Mouse (Mus musculus) midbrain, embryonic 16.5 days (tissue): Measurements from ENCODE around the gene Zyx. TPM values are rescaled to one million over a fixed set of nuclear protein-coding genes. Genes with fewer than 3 reads are reported as not detected.

Source experiments
- ATAC-seq: fragments of 200-750 bp; cut with Nextera tagmentation; 2 replicates; pipeline ENCODE4 v1.8.0; 2017; ENCODE audit warnings: moderate TSS enrichment
- H3K27ac ChIP-seq: fragments of 300-500 bp; sonication (generic); 2 replicates; pipeline ENCODE4 v1.5.1; 2014; ENCODE audit warnings: mild to moderate bottlenecking, low read length, mixed read lengths
- H3K27me3 ChIP-seq: fragments of 300-500 bp; sonication (generic); 2 replicates; pipeline ENCODE4 v1.6.1; 2014; ENCODE audit warnings: low read depth, low read length, mixed read lengths; ENCODE audit not compliant: control insufficient read depth, insufficient read depth
- H3K36me3 ChIP-seq: fragments of 300-500 bp; sonication (generic); 2 replicates; pipeline ENCODE4 v1.6.1; 2014; ENCODE audit warnings: mild to moderate bottlenecking, low read length, moderate library complexity, mixed read lengths; ENCODE audit not compliant: control insufficient read depth, insufficient read depth
- H3K4me1 ChIP-seq: fragments of 300-500 bp; sonication (generic); 2 replicates; pipeline ENCODE4 v1.6.1; 2014; ENCODE audit warnings: mild to moderate bottlenecking, low read length, mixed read lengths; ENCODE audit not compliant: control insufficient read depth, insufficient read depth
- H3K4me2 ChIP-seq: fragments of 300-500 bp; sonication (generic); 2 replicates; pipeline ENCODE4 v1.6.1; 2014; ENCODE audit warnings: mild to moderate bottlenecking, low read length, mixed read lengths
- H3K4me3 ChIP-seq: fragments of 300-500 bp; sonication (generic); 2 replicates; pipeline ENCODE4 v1.5.1; 2014; ENCODE audit warnings: low read depth, mild to moderate bottlenecking, low read length, moderate library complexity, mixed read lengths
- H3K9ac ChIP-seq: fragments of 300-500 bp; sonication (generic); 2 replicates; pipeline ENCODE4 v1.6.1; 2014; ENCODE audit warnings: low read depth, low read length, mixed read lengths
- H3K9me3 ChIP-seq: fragments of 300-500 bp; sonication (generic); replicated peaks from 2 replicates; pipeline ENCODE4 v1.6.1; 2014; ENCODE audit warnings: mild to moderate bottlenecking, low read length, mixed read lengths; ENCODE audit not compliant: control insufficient read depth, poor library complexity, severe bottlenecking
- WGBS: fragments of 180-500 bp; shearing (Covaris S2); extraction: QIAGEN DNeasy Blood & Tissue Kit; methylation state at CpG from one replicate; pipeline ENCODE4 v1.1.7; 2014; 5-methylcytosine and 5-hydroxymethylcytosine counted together
- polyA plus RNA-seq: library from polyadenylated mRNA; unstranded; fragments of >200 nt; fragmentation: Nextera tagmentation; extraction: Ambion mirVana; gene quantifications from 2 replicates; pipeline ENCODE4 v1.2.1, GENCODE M21; 2015

The Zyx gene
- 55.1 and 56.5 TPM in 2 replicates for polyA plus RNA-seq

- no peaks in the 10 kb centered on the region for H3K27me3 ChIP-seq
- no peaks in the 10 kb centered on the region for H3K9me3 ChIP-seq
- H3K36me3 ChIP-seq = no peaks in the 10 kb centered on the region
- H3K4me1 ChIP-seq = peaks cover 29% of the 10 kb centered on the region
- peak within 1 kb of the TSS; percentile 72 for H3K9ac ChIP-seq
- H3K27ac ChIP-seq = peak within 1 kb of the TSS; percentile 87
- H3K4me2 ChIP-seq = peak within 1 kb of the TSS; percentile 93
- peak; percentile 96 for ATAC-seq
- peak within 1 kb of the TSS; percentile 62 for H3K4me3 ChIP-seq
- 0% methylated on average over 27 of the region's 36 CpGs for WGBS
Measured at GRCm38 (mm10) chr6:42349426-42350020, at the start of gene Zyx. Gene Zyx, plus strand, starts transcription at chr6:42349630.

GRCm38 (mm10) chr6:42309816-42310378 lies 39.5 kb upstream of the Zyx start:
- no peak overlapping the region for H3K4me3 ChIP-seq
- H3K27me3 ChIP-seq = no peaks in the 10 kb centered on the region
- no peak overlapping the region for H3K4me2 ChIP-seq
- no peak overlapping the region for H3K27ac ChIP-seq
- no peaks in the 10 kb centered on the region for H3K9me3 ChIP-seq
- peaks cover 21% of the 10 kb centered on the region for H3K36me3 ChIP-seq
- 51% methylated on average over 8 of the region's 8 CpGs for WGBS
- no peak overlapping the region for H3K9ac ChIP-seq
- no peak for ATAC-seq
- H3K4me1 ChIP-seq = no peaks in the 10 kb centered on the region

- no peak for ATAC-seq
- peaks cover 21% of the 10 kb centered on the region for H3K36me3 ChIP-seq
- 88% methylated on average over 2 of the region's 2 CpGs for WGBS
Measured at GRCm38 (mm10) chr6:42310427-42311053, 38.9 kb upstream of the Zyx start.

GRCm38 (mm10) chr6:42318293-42318692 lies 31.1 kb upstream of the Zyx start:
- 87% methylated on average over 4 of the region's 4 CpGs for WGBS
- peaks cover 18% of the 10 kb centered on the region for H3K36me3 ChIP-seq
- no peak for ATAC-seq
- no peak overlapping the region for H3K4me3 ChIP-seq
- H3K27ac ChIP-seq = no peak overlapping the region
- peaks cover 11% of the 10 kb centered on the region for H3K4me1 ChIP-seq
- H3K4me2 ChIP-seq = no peak overlapping the region
- no peaks in the 10 kb centered on the region for H3K9me3 ChIP-seq
- H3K9ac ChIP-seq = no peak overlapping the region
- H3K27me3 ChIP-seq = no peaks in the 10 kb centered on the region

More at GRCm38 (mm10) chr6:42310427-42311053, 38.9 kb upstream of the Zyx start:
- Histone ChIP-seq H3K4me1 (no peaks in the 10 kb centered on the region), H3K4me3 (no peak overlapping the region), H3K27me3 (no peaks in the 10 kb centered on the region), H3K27ac (no peak overlapping the region), H3K4me2 (no peak overlapping the region), H3K9me3 (no peaks in the 10 kb centered on the region), H3K9ac (no peak overlapping the region)

GRCm38 (mm10) chr6:42323371-42324066 lies 25.9 kb upstream of the Zyx start:
- peak overlapping the region; percentile 90 for H3K27ac ChIP-seq
- peak overlapping the region; percentile 73 for H3K4me3 ChIP-seq
- WGBS = under 1% methylated on average over 28 of the region's 28 CpGs
- peak overlapping the region; percentile 73 for H3K4me2 ChIP-seq
- no peaks in the 10 kb centered on the region for H3K36me3 ChIP-seq
- peak; percentile 44 for ATAC-seq
- H3K27me3 ChIP-seq = no peaks in the 10 kb centered on the region
- peak overlapping the region; percentile 94 for H3K9ac ChIP-seq
- H3K4me1 ChIP-seq = peaks cover 15% of the 10 kb centered on the region
- H3K9me3 ChIP-seq = no peaks in the 10 kb centered on the region

- Histone ChIP-seq H3K36me3 (no peaks in the 10 kb centered on the region), H3K4me2 (peak overlapping the region; percentile 73), H3K27ac (peak overlapping the region; percentile 90), H3K27me3 (no peaks in the 10 kb centered on the region), H3K9ac (peak overlapping the region; percentile 94), H3K4me1 (peaks cover 15% of the 10 kb centered on the region), H3K4me3 (peak overlapping the region; percentile 73), H3K9me3 (no peaks in the 10 kb centered on the region)
- peak; percentile 81 for ATAC-seq
- 0% methylated on average over 30 of the region's 32 CpGs for WGBS
Measured at GRCm38 (mm10) chr6:42324067-42324481, 25.4 kb upstream of the Zyx start.

GRCm38 (mm10) chr6:42324482-42325267 lies 24.8 kb upstream of the Zyx start, which contains the start of gene Fam131b:
Gene Fam131b, minus strand, starts transcription at chr6:42324643.
- Histone ChIP-seq H3K27me3 (no peaks in the 10 kb centered on the region), H3K9ac (peak within 1 kb of the TSS; percentile 94), H3K27ac (peak within 1 kb of the TSS; percentile 90), H3K4me3 (peak within 1 kb of the TSS; percentile 73), H3K9me3 (no peaks in the 10 kb centered on the region), H3K4me2 (peak within 1 kb of the TSS; percentile 73), H3K4me1 (peaks cover 15% of the 10 kb centered on the region), H3K36me3 (no peaks in the 10 kb centered on the region)
- under 1% methylated on average over 39 of the region's 68 CpGs for WGBS
- peak; percentile 92 for ATAC-seq

GRCm38 (mm10) chr6:42325268-42325609 lies 24.2 kb upstream of the Zyx start:
- WGBS = 3% methylated on average over 7 of the region's 7 CpGs
- ATAC-seq = peak; percentile 6; the same call in 1 of the 2 replicates

More at GRCm38 (mm10) chr6:42325268-42325609, 24.2 kb upstream of the Zyx start:
- Histone ChIP-seq H3K27ac (peak overlapping the region; percentile 90), H3K9me3 (no peaks in the 10 kb centered on the region), H3K9ac (peak overlapping the region; percentile 94), H3K27me3 (no peaks in the 10 kb centered on the region), H3K36me3 (no peaks in the 10 kb centered on the region), H3K4me1 (peaks cover 15% of the 10 kb centered on the region), H3K4me3 (peak overlapping the region; percentile 73), H3K4me2 (peak overlapping the region; percentile 73)
